Mouse (Mus musculus) kidney, postnatal 36 days (tissue): Measurements from ENCODE around the gene Sbk2.

Source experiments
- DNase-seq, 2 experiments: peaks; one replicate each; pipeline ENCODE4 v3.0.0; 2021 to 2022; ENCODE audit warnings: mixed read lengths in 2 of 2

Sbk2 gene

DNA sequence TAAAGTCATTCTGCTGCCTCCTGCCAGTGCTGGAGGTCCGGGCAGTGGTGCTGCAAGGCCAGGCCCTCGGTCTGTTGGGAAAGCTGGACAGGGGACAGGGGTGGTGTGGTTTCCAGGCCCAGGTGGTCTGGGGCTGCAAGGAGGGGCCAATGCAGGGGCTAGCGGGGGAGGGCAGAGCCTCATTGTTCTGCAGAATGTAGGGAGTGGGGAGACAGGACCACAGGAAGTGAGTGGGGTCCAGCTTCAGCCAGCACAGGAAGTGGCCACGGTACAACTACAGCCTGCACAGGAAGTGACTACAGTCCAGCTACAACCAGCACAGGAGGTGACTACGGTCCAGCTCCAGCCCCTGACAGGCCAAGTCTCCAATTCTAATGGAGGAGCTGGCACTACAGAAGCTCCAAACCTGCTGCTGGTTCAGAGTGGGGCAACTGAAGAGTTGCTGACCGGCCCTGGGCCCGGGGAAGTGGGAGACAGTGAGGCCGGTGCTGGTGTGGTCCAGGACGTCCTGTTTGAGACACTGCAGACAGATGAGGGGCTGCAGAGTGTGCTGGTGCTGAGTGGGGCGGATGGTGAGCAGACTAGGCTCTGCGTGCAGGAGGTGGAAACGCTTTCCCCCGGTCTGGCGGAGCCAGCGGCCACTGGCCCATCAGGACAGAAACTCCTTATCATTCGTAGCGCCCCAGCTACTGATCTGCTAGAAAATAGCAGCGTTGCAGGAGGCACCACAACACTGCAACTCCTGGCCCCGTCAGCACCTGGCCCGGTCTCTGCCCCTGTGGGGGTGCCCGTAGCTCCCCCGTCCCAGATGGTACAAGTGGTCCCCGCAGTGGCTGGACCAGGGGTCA is 43.0 kb downstream of the Sbk2 start:
- no peak for DNase-seq

- DNase-seq: no peak
Measured at GRCm38 (mm10) chr7:4920496-4920895, 43.7 kb downstream of the Sbk2 start.

DNA sequence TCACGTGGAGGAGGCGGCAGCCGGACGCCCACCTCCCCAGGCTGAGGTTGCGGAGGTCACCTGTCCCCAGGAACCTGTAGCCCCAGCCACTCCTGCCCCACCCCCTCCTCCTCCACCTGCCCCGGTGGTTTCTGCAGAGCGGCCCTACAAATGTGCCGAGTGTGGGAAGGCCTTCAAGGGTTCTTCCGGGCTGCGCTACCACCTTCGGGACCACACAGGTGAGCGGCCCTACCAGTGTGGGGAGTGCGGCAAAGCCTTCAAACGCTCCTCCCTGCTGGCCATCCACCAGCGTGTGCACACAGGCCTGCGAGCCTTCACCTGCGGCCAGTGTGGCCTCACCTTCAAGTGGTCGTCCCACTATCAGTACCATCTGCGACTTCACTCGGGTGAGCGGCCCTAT is 44.2 kb downstream of the Sbk2 start:
- DNase-seq: no peak

GRCm38 (mm10) chr7:4919096-4919495 is 45.1 kb downstream of the Sbk2 start:
- no peak for DNase-seq

GRCm38 (mm10) chr7:4918681-4919080 is 45.5 kb downstream of the Sbk2 start:
- no peak for DNase-seq

DNA sequence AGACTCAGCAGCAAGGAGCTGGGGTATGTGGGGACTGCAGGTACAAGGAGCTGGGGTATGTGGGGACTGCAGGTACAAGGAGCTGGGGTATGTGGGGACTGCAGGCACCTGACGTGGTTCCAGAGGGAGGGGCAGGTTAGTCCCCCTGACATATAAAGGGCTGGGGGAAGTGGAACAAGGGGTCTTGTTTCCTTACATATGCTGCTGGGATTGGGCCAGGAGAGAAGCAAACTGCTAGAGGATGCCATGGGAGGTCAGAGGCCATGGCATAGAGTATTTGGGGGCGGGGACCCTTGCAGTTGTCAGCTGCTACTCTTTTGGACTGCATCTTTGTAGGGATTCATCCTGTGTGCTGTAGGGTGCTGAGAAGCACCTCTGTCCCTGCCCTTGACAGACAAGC is 46.7 kb downstream of the Sbk2 start:
- DNase-seq: no peak

DNA sequence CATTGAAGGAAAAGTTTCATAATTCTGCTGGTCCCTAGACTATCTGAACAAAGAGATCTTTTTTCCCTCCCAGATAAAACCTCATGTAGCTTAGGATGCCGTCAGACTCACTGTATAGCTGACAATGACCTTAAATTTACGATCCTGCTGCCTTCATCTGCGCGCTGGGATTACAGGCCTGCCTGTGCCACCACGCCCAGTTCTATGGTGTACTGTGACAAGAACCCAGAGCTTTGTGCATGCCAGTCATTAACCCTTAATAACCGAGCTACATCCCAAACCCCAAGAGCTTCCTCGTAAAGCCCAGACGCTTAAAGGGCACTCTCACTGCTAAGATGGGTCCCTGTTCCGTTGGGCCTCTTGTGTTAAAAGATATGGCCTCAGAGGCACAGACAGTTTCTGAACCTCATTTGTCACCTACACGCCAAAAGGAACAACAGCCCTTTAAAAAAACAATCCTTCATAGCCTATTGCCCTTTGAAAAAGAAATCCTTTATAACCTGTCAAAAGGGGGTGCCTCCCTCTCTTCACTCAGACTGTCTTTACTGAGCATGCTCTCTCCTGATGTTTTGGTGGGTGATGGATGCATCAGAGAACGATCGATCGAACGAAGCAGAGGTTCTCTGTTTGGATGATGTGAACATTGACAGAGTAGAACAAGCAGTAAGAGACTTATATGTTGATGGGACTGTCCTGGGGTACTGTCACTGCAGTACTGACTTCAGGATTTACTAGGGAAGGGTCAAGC is 48.4 kb downstream of the Sbk2 start:
- DNase-seq: no peak

DNA sequence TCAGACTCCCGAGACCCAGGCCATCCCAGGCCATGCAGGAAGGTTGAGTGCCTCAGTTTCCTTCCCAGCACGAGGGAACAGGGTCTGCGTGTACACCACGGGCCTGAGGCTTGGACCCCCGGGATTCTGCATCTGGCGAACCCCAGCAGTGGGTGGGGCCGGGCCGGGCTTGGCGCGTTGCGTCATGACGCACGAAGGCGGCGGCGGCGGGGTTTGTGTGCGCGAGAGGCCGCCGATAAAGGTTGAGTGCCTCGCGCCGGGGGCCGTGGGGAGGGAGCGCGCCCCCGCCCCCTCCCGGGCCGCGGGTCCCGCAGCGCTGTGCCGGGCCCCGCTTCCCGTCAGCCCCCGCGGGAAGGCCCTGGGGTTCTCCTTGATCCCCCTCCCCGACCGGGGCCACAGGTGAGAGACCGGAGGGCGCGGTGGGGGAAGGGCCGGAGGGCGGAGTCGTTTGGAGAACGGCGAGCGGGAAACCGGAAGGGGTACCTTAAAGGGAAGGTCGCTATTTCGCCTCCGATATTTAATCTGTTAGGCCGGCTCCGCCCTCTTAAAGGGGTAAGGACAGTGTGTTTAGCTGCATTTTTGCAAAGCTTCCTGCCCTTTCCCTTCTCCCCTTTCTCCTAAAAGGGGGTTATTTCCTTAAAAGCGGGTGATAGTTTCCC is 49.1 kb downstream of the Sbk2 start, which contains the start of gene Zfp628:
Gene Zfp628, plus strand, starts transcription at position 211 of the 659 bp plus-strand sequence.
- peak; percentile 94 to 97 for DNase-seq

- DNase-seq: no peak
Measured at GRCm38 (mm10) chr7:4912248-4912647, 52.0 kb downstream of the Sbk2 start.

DNA sequence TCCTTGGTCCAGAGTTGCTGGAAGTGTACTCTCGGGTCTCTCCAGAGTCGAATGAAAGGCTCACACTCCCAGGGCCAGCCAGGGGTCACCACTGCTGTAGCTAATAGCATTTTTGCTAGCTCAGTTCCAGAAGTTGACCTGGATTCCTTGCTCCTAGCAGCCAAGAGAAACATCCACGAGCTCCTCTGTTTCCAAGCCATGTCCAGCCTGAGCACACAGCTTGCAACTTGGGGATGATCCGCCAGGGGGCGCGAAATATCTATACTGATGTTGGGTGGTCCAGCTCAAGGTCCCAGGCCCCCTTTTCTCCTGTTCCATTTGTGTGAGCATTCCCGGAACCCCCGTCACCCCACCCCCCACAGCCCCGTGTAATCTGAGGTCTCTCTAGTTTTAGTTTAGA is 52.6 kb downstream of the Sbk2 start:
- peak; percentile 47 to 86 for DNase-seq

DNA sequence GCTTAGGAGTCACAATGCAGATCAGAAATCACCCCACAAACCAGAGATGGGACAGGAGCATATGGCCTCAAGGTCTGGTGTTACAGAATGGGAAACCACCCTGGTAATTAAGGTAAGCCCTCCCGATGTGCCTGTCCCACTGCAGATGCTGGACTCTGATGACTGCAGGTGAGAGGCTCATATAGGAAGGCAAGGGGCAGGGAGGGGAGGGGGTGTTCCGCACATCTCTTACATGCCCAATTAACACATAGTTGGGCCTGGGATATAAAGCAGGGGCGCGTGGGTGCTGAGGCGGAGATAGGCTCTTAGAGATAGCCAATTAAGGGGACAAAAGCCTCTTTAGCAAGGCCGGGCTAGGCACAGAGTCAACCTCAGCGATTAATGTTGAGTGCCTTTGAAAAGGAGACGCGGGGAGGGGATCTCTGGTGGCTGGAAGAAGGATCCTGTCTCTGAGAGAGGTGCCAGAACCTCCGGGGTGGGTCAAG is 57.7 kb downstream of the Sbk2 start, which contains the start of gene Gm36210:
Gene Gm36210, minus strand, starts transcription at position 51 of the 485 bp plus-strand sequence.
- DNase-seq: no peak

DNA sequence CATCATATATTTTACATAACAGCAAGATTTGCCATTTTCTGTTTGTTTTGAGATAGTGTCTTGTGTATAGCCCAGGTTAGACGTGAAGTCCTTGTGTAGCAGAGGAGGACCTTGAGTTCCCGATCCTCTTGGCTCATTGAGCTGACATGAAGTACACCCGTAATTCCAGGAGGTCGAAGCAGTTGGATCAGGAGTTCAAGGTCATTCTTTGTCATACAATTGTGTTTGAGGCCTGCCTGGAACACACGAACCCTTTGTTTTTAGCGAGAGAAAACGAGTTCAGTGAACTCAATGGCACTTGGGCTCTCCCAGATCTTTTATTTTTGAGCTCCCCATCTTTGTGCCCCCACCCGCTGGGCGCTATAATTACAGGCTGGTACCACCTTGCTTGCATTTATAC is 61.8 kb downstream of the Sbk2 start:
- DNase-seq: no peak

- peak in 1 of 2 experiments; percentile 64 for DNase-seq
Measured at GRCm38 (mm10) chr7:4901171-4901570, 63.0 kb downstream of the Sbk2 start.

DNA sequence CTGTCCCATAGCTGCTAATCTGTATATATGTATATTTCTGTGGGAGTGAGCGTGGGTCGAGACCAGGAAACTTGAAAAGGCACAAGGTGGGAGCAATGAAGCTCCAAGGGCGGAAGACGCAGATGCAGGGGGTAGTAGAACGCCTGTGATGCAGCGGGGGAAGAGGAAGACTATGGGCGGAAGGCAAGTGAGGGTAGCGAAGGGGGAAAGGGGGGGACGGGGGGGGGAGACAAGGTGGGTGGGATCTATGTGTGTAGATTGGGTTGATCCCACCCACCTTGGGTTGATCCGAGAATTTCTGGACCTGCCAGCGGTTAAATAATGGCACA is 63.7 kb downstream of the Sbk2 start:
- DNase-seq: no peak

DNA sequence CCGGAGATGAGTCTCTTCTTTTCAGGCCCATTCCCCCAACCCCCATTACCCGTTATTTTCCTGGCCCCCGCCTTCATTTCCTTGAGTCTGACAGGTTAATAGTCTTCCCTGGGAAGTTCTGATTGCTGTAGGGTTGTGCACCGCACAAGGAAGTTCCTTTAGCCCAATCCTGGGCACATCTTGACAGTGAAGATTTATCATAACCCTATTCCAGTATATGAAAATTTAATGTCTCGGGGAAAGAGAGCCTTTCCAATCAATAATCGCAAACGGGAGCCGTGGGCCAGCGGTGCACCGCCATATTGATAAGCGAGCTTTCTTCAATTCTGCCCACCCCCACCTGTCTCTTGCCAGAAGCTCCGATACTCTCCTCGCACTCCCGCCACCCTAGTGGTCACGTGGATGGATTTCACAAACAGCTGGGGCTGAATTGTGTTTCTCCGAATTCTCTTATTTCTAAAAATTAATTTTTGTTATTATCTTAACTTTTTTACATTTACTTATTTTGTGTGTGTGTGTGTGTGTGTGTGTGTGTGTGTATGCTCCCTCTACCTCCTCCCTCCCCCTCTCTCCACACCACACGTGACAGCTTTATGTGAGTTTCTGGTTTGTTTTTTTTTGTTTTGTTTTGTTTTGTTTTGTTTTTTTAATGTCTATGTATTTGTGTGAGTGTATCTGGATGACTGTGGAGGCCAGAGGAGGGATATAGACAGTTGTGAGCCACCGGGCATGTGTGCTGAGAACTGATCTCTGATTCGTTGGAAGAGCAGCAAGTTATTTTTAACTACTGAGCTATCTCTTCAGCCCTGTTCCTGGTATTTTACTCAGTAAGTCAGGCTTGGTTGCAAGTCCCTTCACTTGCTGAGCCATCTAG is 64.3 kb downstream of the Sbk2 start:
- peak in 1 of 2 experiments; percentile 47 for DNase-seq

DNA sequence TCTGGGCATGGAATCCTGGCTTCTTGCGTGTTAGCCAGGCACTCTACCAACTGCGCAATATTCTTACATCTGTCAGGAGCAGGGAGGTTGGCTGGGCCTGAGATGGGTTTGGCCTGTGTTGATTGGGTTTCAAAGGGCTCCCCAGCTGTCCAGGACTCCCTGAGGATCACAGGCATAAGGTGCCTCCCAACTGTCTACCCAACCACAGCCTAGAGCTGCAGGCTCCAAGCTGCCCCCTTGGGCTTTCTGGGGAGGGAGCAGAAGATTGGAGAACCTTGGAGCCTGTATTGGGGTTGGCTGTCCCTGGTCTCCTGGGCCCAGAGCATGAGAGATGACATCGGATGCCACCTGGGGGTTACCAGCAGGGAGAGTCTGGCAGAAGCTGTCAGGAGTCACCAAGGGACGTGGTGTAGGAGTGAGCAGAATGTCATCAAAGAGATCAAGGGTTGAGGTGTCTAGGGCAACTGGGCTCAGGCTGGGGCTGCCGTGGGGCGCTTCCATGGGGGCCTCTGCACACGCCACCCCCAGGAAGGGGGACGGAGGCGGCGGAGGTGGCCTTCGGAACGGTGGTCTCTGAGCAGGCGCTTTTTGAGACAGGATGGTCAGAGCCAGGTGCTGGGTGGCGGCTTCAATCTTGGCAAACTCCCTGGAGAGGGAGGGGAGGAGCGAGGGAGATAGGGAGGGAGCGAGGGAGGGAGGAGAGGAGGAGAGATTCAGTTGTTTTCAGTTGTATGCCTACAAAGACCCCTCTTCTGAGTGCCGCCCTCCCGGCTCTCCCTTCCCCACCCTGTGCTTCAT is 65.2 kb downstream of the Sbk2 start:
- DNase-seq: no peak

- no peak for DNase-seq
Measured at GRCm38 (mm10) chr7:4895186-4895585, 69.0 kb downstream of the Sbk2 start.
